Mouse (Mus musculus) heart, embryonic 14.5 days (tissue): ENCODE data around the gene Stxbp2. TPM values are rescaled to one million over a fixed set of nuclear protein-coding genes. Genes with fewer than 3 reads are reported as not detected.

Source experiments
- ATAC-seq: fragments of 200-750 bp; cut with Nextera tagmentation; 2 replicates; pipeline ENCODE4 v1.8.0; 2017; ENCODE audit warnings: low read depth, moderate TSS enrichment; ENCODE audit not compliant: insufficient number of reproducible peaks, insufficient read depth, low FRiP score
- H3K27ac ChIP-seq, 2 experiments: fragments of 200-500 bp in 1 of 2; fragments of 300-500 bp in 1 of 2; sonication (generic) in 1 of 2; replicated peaks in 1 of 2; 2 replicates each; pipeline ENCODE4 v1.5.1; 2012 to 2014; ENCODE audit warnings: low read depth in 2 of 2, low read length in 2 of 2, control low read depth in 1 of 2, mild to moderate bottlenecking in 1 of 2, mixed read lengths in 1 of 2; ENCODE audit not compliant: control insufficient read depth in 1 of 2, insufficient read depth in 1 of 2
- H3K27me3 ChIP-seq: fragments of 300-500 bp; sonication (generic); 2 replicates; pipeline ENCODE4 v1.6.1; 2014; ENCODE audit warnings: mild to moderate bottlenecking, low read length, control low read depth; ENCODE audit not compliant: control insufficient read depth, insufficient read depth
- H3K36me3 ChIP-seq: fragments of 300-500 bp; sonication (generic); 2 replicates; pipeline ENCODE4 v1.6.1; 2014; ENCODE audit warnings: mild to moderate bottlenecking, control low read depth, low read length, mixed read lengths; ENCODE audit not compliant: control insufficient read depth, insufficient read depth
- H3K4me1 ChIP-seq, 2 experiments: fragments of 200-500 bp in 1 of 2; fragments of 300-500 bp in 1 of 2; sonication (generic) in 1 of 2; 2 replicates each; pipeline ENCODE4 v1.6.1; 2012 to 2014; ENCODE audit warnings: low read length in 2 of 2, control low read depth in 1 of 2, mixed read lengths in 1 of 2; ENCODE audit not compliant: control insufficient read depth in 2 of 2, insufficient read depth in 2 of 2
- H3K4me2 ChIP-seq: fragments of 300-500 bp; sonication (generic); 2 replicates; pipeline ENCODE4 v1.6.1; 2014; ENCODE audit warnings: mild to moderate bottlenecking, low read length
- H3K4me3 ChIP-seq, 2 experiments: fragments of 200-500 bp in 1 of 2; fragments of 300-500 bp in 1 of 2; sonication (generic) in 1 of 2; 2 replicates each; pipeline ENCODE4 v1.5.1; 2012 to 2014; ENCODE audit warnings: low read length in 2 of 2, mild to moderate bottlenecking in 2 of 2, control low read depth in 1 of 2, low read depth in 1 of 2, moderate library complexity in 1 of 2; ENCODE audit not compliant: control insufficient read depth in 1 of 2, insufficient read depth in 1 of 2
- H3K9ac ChIP-seq: fragments of 300-500 bp; sonication (generic); 2 replicates; pipeline ENCODE4 v1.6.1; 2014; ENCODE audit warnings: mild to moderate bottlenecking, low read length
- H3K9me3 ChIP-seq: fragments of 300-500 bp; sonication (generic); 2 replicates; pipeline ENCODE4 v1.6.1; 2016; ENCODE audit warnings: low read length, control low read depth; ENCODE audit not compliant: control insufficient read depth
- WGBS: fragments of 180-500 bp; shearing (Covaris S2); extraction: QIAGEN DNeasy Blood & Tissue Kit; methylation state at CpG from one replicate; pipeline ENCODE4 v1.1.7; 2014; 5-methylcytosine and 5-hydroxymethylcytosine counted together
- polyA plus RNA-seq: library from polyadenylated mRNA; unstranded; fragments of >200 nt; fragmentation: Nextera tagmentation; extraction: Ambion mirVana; gene quantifications from 2 replicates; pipeline ENCODE4 v1.2.1, GENCODE M21; 2014

The Stxbp2 gene
- polyA plus RNA-seq, 1 experiment from 2014 or later = 39.0 TPM

GRCm38 (mm10) chr8:3654726-3655508, 24.2 kb downstream of the Stxbp2 start:
- H3K27me3 ChIP-seq = no peaks in the 10 kb centered on the region
- H3K9me3 ChIP-seq = no peaks in the 10 kb centered on the region
- no peak overlapping the region for H3K27ac ChIP-seq
- 65% methylated on average over 11 of the region's 11 CpGs for WGBS
- H3K4me1 ChIP-seq = no peaks in the 10 kb centered on the region
- no peak overlapping the region for H3K4me3 ChIP-seq
- no peak overlapping the region for H3K4me2 ChIP-seq
- H3K36me3 ChIP-seq = no peaks in the 10 kb centered on the region
- no peak overlapping the region for H3K9ac ChIP-seq
- no peak for ATAC-seq

- Histone ChIP-seq H3K27ac (no peak within 1 kb of the TSS), H3K4me3 (no peak within 1 kb of the TSS), H3K4me2 (no peak within 1 kb of the TSS), H3K4me1 (no peaks in the 10 kb centered on the region), H3K27me3 (no peaks in the 10 kb centered on the region), H3K9ac (no peak within 1 kb of the TSS), H3K9me3 (no peaks in the 10 kb centered on the region), H3K36me3 (no peaks in the 10 kb centered on the region)
- no peak for ATAC-seq
- 42% methylated on average over 3 of the region's 3 CpGs for WGBS
Observed at GRCm38 (mm10) chr8:3655526-3655925, 24.8 kb downstream of the Stxbp2 start, which contains the start of gene Retn. Retn (plus strand) TSS chr8:3655770.

GRCm38 (mm10) chr8:3656725-3657381, 26.1 kb downstream of the Stxbp2 start:
- H3K36me3 ChIP-seq = no peaks in the 10 kb centered on the region
- H3K4me2 ChIP-seq = no peak overlapping the region
- H3K9me3 ChIP-seq = no peaks in the 10 kb centered on the region
- ATAC-seq = no peak
- 28% methylated on average over 7 of the region's 7 CpGs for WGBS
- H3K27ac ChIP-seq = no peak overlapping the region
- H3K4me3 ChIP-seq = no peak overlapping the region
- no peak overlapping the region for H3K9ac ChIP-seq
- H3K4me1 ChIP-seq = no peaks in the 10 kb centered on the region
- H3K27me3 ChIP-seq = no peaks in the 10 kb centered on the region

- Histone ChIP-seq H3K4me3 (no peak overlapping the region), H3K4me2 (no peak overlapping the region), H3K9me3 (no peaks in the 10 kb centered on the region), H3K9ac (no peak overlapping the region), H3K27me3 (no peaks in the 10 kb centered on the region), H3K27ac (no peak overlapping the region), H3K4me1 (no peaks in the 10 kb centered on the region), H3K36me3 (no peaks in the 10 kb centered on the region)
- 62% methylated on average over 8 of the region's 8 CpGs for WGBS
- no peak for ATAC-seq
Observed at GRCm38 (mm10) chr8:3660889-3661288, 30.1 kb downstream of the Stxbp2 start.

- Histone ChIP-seq H3K27me3 (no peaks in the 10 kb centered on the region), H3K27ac (no peak overlapping the region), H3K36me3 (no peaks in the 10 kb centered on the region), H3K9ac (no peak overlapping the region), H3K9me3 (no peaks in the 10 kb centered on the region), H3K4me3 (no peak overlapping the region), H3K4me2 (no peak overlapping the region), H3K4me1 (no peaks in the 10 kb centered on the region)
- WGBS = 64% methylated on average over 5 of the region's 5 CpGs
- no peak for ATAC-seq
Observed at GRCm38 (mm10) chr8:3664405-3664804, 33.6 kb downstream of the Stxbp2 start.

- H3K9ac ChIP-seq = no peak within 1 kb of the TSS
- no peak within 1 kb of the TSS for H3K4me3 ChIP-seq
- H3K27ac ChIP-seq = no peak within 1 kb of the TSS
- 60% methylated on average over 6 of the region's 6 CpGs for WGBS
- ATAC-seq = no peak
- H3K27me3 ChIP-seq = no peaks in the 10 kb centered on the region
- no peaks in the 10 kb centered on the region for H3K36me3 ChIP-seq
- H3K9me3 ChIP-seq = no peaks in the 10 kb centered on the region
- H3K4me2 ChIP-seq = no peak within 1 kb of the TSS
- no peaks in the 10 kb centered on the region for H3K4me1 ChIP-seq
Observed at GRCm38 (mm10) chr8:3665507-3665906, 34.8 kb downstream of the Stxbp2 start, which contains the start of gene Mcemp1. Mcemp1 (plus strand) TSS chr8:3665754.

- WGBS = 72% methylated on average over 2 of the region's 2 CpGs
- no peak for ATAC-seq
- H3K4me3 ChIP-seq = no peak overlapping the region
Observed at GRCm38 (mm10) chr8:3670388-3670787, 39.6 kb downstream of the Stxbp2 start.

More at GRCm38 (mm10) chr8:3670388-3670787, 39.6 kb downstream of the Stxbp2 start:
- Histone ChIP-seq H3K9me3 (no peaks in the 10 kb centered on the region), H3K9ac (no peak overlapping the region), H3K27me3 (no peaks in the 10 kb centered on the region), H3K27ac (no peak overlapping the region), H3K4me1 (peaks cover 0 to 4% of the 10 kb centered on the region in 2 experiments; a peak in 1 of 4 replicates), H3K4me2 (no peak overlapping the region), H3K36me3 (no peaks in the 10 kb centered on the region)
